Mouse (Mus musculus) heart, postnatal 0 days (tissue): ENCODE results near the gene Wbp1l. TPM values are rescaled to one million over a fixed set of nuclear protein-coding genes. Genes with fewer than 3 reads are reported as not detected.

Experiments used
- ATAC-seq: fragments of 200-750 bp; cut with Nextera tagmentation; 2 replicates; pipeline ENCODE4 v1.8.0; 2017; ENCODE audit warnings: low read depth, moderate number of reproducible peaks, moderate library complexity; ENCODE audit not compliant: insufficient read depth
- DNase-seq: peaks from one replicate; pipeline ENCODE4 v3.0.0-alpha.2; 2016; ENCODE audit warnings: low spot score
- H3K27ac ChIP-seq: fragments of 300-500 bp; sonication (generic); 2 replicates; pipeline ENCODE4 v1.5.1; 2014; ENCODE audit warnings: low read depth, mild to moderate bottlenecking
- H3K27me3 ChIP-seq: fragments of 300-500 bp; sonication (generic); 2 replicates; pipeline ENCODE4 v1.6.1; 2014; ENCODE audit warnings: low read length, mixed read lengths; ENCODE audit not compliant: control insufficient read depth, insufficient read depth
- H3K36me3 ChIP-seq: fragments of 300-500 bp; sonication (generic); replicated peaks from 2 replicates; pipeline ENCODE4 v1.6.1; 2014; ENCODE audit warnings: low read length, mixed read lengths; ENCODE audit not compliant: control insufficient read depth, insufficient read depth
- H3K4me1 ChIP-seq: fragments of 300-500 bp; sonication (generic); 2 replicates; pipeline ENCODE4 v1.6.1; 2014; ENCODE audit warnings: antibody characterized with exemption; ENCODE audit not compliant: control insufficient read depth, insufficient read depth
- H3K4me2 ChIP-seq: fragments of 300-500 bp; sonication (generic); 2 replicates; pipeline ENCODE4 v1.6.1; 2014; ENCODE audit warnings: low read depth, mild to moderate bottlenecking, low read length, moderate library complexity
- H3K4me3 ChIP-seq: fragments of 300-500 bp; sonication (generic); 2 replicates; pipeline ENCODE4 v1.5.1; 2014; ENCODE audit warnings: low read depth, low read length
- H3K9ac ChIP-seq: fragments of 300-500 bp; sonication (generic); replicated peaks from 2 replicates; pipeline ENCODE4 v1.6.1; 2014; ENCODE audit warnings: low read depth, low read length, mixed read lengths
- H3K9me3 ChIP-seq: fragments of 300-500 bp; sonication (generic); replicated peaks from 2 replicates; pipeline ENCODE4 v1.6.1; 2016; ENCODE audit warnings: low read length; ENCODE audit not compliant: control insufficient read depth
- CTCF ChIP-seq: IDR thresholded peaks from 2 replicates; pipeline ENCODE4 v1.5.1; 2016; ENCODE audit warnings: antibody characterized with exemption, control low read depth, low read depth
- EP300 ChIP-seq: IDR thresholded peaks from 2 replicates; pipeline ENCODE4 v1.6.1; 2016; ENCODE audit warnings: antibody characterized with exemption, low read depth
- WGBS: fragments of 180-500 bp; shearing (Covaris S2); extraction: QIAGEN DNeasy Blood & Tissue Kit; methylation state at CpG from one replicate; pipeline ENCODE4 v1.1.7; 2014; 5-methylcytosine and 5-hydroxymethylcytosine counted together
- polyA plus RNA-seq: library from polyadenylated mRNA; unstranded; fragments of >200 nt; fragmentation: Nextera tagmentation; extraction: Ambion mirVana; gene quantifications from 2 replicates; pipeline ENCODE4 v1.2.1, GENCODE M21; 2015
- total RNA-seq: library from RNA; depleted of rRNA; stranded (reverse); fragments of >200 nt; gene quantifications from 2 replicates; pipeline ENCODE4 v1.2.3, GENCODE M21; 2014; ENCODE audit warnings: low replicate concordance; rRNA removed

Gene Wbp1l
- total and polyA plus RNA-seq, 2 experiments from 2014 or later, result 36.4 to 89.7 TPM

DNA sequence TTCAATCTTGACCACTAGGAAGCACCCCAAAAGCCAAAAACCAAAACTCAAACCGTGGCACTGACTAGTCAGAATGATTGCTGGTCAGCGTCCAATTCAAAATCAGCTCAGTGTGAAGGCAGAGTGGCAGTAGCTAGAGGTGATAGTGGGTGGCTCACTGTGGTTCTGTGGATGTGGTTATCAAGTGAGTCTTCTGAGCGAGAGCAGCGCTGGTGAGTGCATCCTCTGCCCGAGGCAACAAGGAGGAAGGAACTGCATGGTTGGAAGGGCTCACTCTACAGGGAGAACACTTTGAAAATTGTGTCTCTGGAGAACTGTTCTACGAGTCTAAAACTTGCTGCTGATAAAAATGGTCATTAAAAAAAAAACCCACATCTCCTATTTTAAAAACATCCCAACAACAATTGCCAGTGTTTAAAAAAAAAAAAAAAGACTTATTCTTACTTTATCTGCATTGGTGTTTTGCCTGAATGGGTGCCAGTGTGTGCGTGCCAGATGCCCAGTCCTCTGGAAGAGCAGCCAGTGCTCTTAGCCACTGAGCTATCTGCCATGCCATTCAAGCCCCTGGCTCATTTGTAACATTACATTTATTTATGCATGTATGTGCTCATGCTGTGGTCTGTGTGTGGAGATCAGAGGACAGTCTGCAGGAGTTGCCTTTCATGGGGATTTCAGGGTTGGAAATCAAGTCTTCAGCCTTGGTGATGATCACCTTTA is 107.1 kb downstream of the Wbp1l start:
- WGBS, result 33% methylated on average over 7 of the region's 7 CpGs
- Histone ChIP-seq H3K4me2 (no peak overlapping the region), H3K27me3 (no peaks in the 10 kb centered on the region), H3K9ac (no peak overlapping the region), H3K4me3 (no peak overlapping the region), H3K4me1 (peaks cover 18% of the 10 kb centered on the region), H3K36me3 (peaks cover 20% of the 10 kb centered on the region), H3K27ac (no peak overlapping the region), H3K9me3 (no peaks in the 10 kb centered on the region)
- TF ChIP-seq CTCF (no peak), EP300 (no peak)
- no peak for DNase-seq
- no peak for ATAC-seq

DNA sequence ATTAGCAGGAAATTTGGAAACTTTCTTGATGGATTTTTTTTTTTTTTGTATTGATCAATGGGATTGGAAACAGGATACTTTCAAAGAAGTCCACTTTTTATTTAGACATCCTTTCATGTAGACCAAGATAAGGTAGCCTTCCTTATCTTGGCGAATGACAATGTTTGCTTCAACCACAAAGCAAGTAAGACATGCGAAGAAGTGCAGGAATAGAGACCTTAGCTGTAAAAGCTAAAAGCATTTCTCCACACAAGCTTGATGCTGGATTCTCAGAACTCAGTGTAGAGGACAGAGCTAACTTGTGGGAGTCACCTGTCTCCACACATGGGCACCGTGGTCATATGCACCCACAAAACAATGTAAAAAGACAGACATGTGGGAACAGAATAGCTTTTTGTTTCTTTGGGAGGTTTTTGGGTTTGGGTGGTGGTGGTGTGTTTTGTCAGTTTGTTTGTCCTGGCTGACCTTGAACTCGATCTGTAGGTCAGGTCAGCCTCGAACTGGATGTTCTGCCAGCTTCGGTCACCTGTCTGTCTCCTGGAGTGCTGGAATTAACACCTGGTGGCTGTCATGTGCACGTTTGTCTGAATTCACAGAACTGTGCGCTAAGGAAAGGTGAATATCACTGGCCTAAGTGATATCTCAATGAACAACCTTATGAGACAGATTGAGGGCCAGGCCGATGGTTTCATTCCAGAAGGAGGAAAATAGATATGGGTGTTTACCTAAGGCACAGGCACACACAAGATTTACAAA is 107.8 kb downstream of the Wbp1l start:
- H3K4me1 ChIP-seq, result peaks cover 18% of the 10 kb centered on the region

More for the DNA sequence above, 107.8 kb downstream of the Wbp1l start:
- Histone ChIP-seq H3K4me2 (peak overlapping the region; percentile 91), H3K36me3 (peaks cover 18% of the 10 kb centered on the region), H3K4me3 (peak overlapping the region; percentile 62), H3K9ac (peak overlapping the region; percentile 57), H3K27ac (0 out of 2 replicates have a peak overlapping the region, but pooled peaks have one; percentile 66), H3K9me3 (no peaks in the 10 kb centered on the region), H3K27me3 (no peaks in the 10 kb centered on the region)
- TF ChIP-seq CTCF, result no peak
- no peak for TF ChIP-seq EP300
- DNase-seq (no peak), ATAC-seq (no peak; the same call in none of the 2 replicates)
- WGBS, result 56% methylated on average over 9 of the region's 9 CpGs

Other genes with a start within 250 kb of the Wbp1l start
- gene 2310034G01Rik, start 248.8 kb upstream of the Wbp1l start, total RNA-seq, result 1.5 TPM in 1 of 2 replicates, not detected in the other
- gene 2310034G01Rik, start 248.8 kb upstream of the Wbp1l start, polyA plus RNA-seq, result 1.1 and 1.3 TPM in 2 replicates
- 153 and 173 TPM in 2 replicates for gene Actr1a, start 203.3 kb upstream of the Wbp1l start, total RNA-seq
- 115 and 118 TPM in 2 replicates for gene Actr1a, start 203.3 kb upstream of the Wbp1l start, polyA plus RNA-seq
- 10.4 and 11.0 TPM in 2 replicates for gene Sufu, start 202.2 kb upstream of the Wbp1l start, total RNA-seq
- gene Sufu, start 202.2 kb upstream of the Wbp1l start, polyA plus RNA-seq, result 9.2 and 9.5 TPM in 2 replicates
- gene Trim8, start 97.4 kb upstream of the Wbp1l start, total RNA-seq, result 35.9 and 48.3 TPM in 2 replicates
- 14.3 and 14.6 TPM in 2 replicates for gene Trim8, start 97.4 kb upstream of the Wbp1l start, polyA plus RNA-seq
- gene Arl3, start 25.9 kb upstream of the Wbp1l start, total RNA-seq, result 37.2 and 38.2 TPM in 2 replicates
- gene Arl3, start 25.9 kb upstream of the Wbp1l start, polyA plus RNA-seq, result 79.5 and 80.6 TPM in 2 replicates
- 4.2 and 5.9 TPM in 2 replicates for gene Sfxn2, start 25.7 kb upstream of the Wbp1l start, total RNA-seq
- 4.6 and 5.1 TPM in 2 replicates for gene Sfxn2, start 25.7 kb upstream of the Wbp1l start, polyA plus RNA-seq
- 0.08 and 3.9 TPM in 2 replicates for gene Cyp17a1, start 74.1 kb downstream of the Wbp1l start, total RNA-seq
- gene Cyp17a1, start 74.1 kb downstream of the Wbp1l start, polyA plus RNA-seq, result 0.68 and 0.88 TPM in 2 replicates
- gene Borcs7, start 90.8 kb downstream of the Wbp1l start, total RNA-seq, result 2.4 and 9.0 TPM in 2 replicates
- gene Borcs7, start 90.8 kb downstream of the Wbp1l start, polyA plus RNA-seq, result 18.7 and 22.2 TPM in 2 replicates
- gene As3mt, start 108.4 kb downstream of the Wbp1l start, total RNA-seq, result 24.1 and 33.7 TPM in 2 replicates
- gene As3mt, start 108.4 kb downstream of the Wbp1l start, polyA plus RNA-seq, result 54.4 and 61.7 TPM in 2 replicates
- 11.0 and 15.0 TPM in 2 replicates for gene Cnnm2, start 162.5 kb downstream of the Wbp1l start, total RNA-seq
- gene Cnnm2, start 162.5 kb downstream of the Wbp1l start, polyA plus RNA-seq, result 1.8 and 2.1 TPM in 2 replicates